In the genomic region with DNA sequence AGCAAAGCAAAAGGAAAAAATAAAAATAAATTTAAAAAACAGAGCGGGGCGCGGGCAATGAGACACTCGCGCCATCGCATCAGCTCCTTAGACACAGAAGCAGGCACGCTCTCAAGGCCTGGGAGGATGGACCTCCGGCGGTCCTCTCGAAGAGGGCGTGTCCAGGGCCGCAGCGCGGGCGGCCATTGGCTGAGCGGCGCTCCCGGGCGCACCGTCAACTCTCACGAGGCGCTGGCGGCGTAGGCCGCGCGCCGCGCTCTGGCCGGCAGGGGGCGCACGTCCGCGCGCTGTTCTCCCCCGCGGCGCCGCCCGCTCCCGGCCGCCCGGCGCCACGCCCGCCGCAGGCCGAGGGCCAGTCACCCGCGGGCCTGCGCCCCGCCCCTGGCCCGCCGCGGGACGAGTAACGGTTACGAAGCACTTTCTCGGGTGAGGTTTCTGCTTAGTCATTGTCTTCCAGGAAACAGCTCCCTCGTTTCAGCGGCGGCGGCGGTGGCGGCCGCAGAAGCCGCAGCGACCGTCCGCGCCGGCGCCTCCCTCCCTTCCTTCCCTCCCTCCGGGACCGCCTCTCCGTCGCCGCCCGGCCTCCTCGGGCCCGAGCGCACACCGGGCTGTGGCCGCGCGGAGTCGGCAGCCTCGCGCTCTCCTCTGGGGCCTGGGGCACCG, we compare ENCODE assay signal across 8 mouse cellular contexts. TPM values are rescaled to one million over a fixed set of nuclear protein-coding genes. Genes with fewer than 3 reads are reported as not detected.
DNase-seq lines count a peak whose midpoint lies in the region; ATAC-seq lines count a peak whose summit lies in the region.

TSS of gene Gclm (plus strand) at position 343 of the 663 bp plus-strand sequence.

- H3K4me2 ChIP-seq in hindbrain, embryonic 12.5 days (replicated peaks), result peak within 1 kb of the TSS; percentile 72

- H3K4me1 ChIP-seq in hindbrain, embryonic 12.5 days, result peaks cover 15% of the 10 kb centered on the region

- peak within 1 kb of the TSS; percentile 84 for H3K9ac ChIP-seq in hindbrain, embryonic 12.5 days

- H3K27ac ChIP-seq in hindbrain, embryonic 12.5 days, result peak within 1 kb of the TSS; percentile 93

- WGBS in hindbrain, embryonic 12.5 days, result under 1% methylated on average over 68 of the region's 90 CpGs

- no peaks in the 10 kb centered on the region for H3K27me3 ChIP-seq in hindbrain, embryonic 12.5 days

- H3K36me3 ChIP-seq in hindbrain, embryonic 12.5 days, result no peaks in the 10 kb centered on the region

- peak; percentile 96 for DNase-seq in Muller cell, postnatal 12 days (ENCODE audit: inconsistent ontology term)
- peak; percentile 97 for DNase-seq in cerebellum, adult 9-11 months
- peak; percentile 87 to 91 for DNase-seq in frontal cortex, postnatal 10 days (ENCODE audit: low spot score in 2 of 2)
- peak; percentile 90 to 94 for DNase-seq in layer of hippocampus, postnatal 14 days (ENCODE audit: low spot score in 2 of 2)
- DNase-seq in lung, postnatal 14 days, result peak; percentile 91
- DNase-seq in retina, adult 2 months (ENCODE audit: low read depth, low spot score), result peak; percentile 87
- DNase-seq in thymus, postnatal 36 days, result peak; percentile 88 to 94

- H3K9me3 ChIP-seq in hindbrain, embryonic 12.5 days (replicated peaks), result no peaks in the 10 kb centered on the region

- peak; percentile 99 for ATAC-seq in hindbrain, embryonic 12.5 days (ENCODE audit: low FRiP score)

- peak within 1 kb of the TSS; percentile 84 for H3K4me3 ChIP-seq in hindbrain, embryonic 12.5 days

RNA-seq across cellular contexts. Expression of gene Gclm, which starts in this region (rescaled TPM):
- polyA plus RNA-seq in hindbrain, embryonic 12.5 days (2016; fragmentation: Nextera tagmentation; extraction: Ambion mirVana), result 72.4 and 72.9 TPM in 2 replicates
- 10 to 100 TPM; 56.9 to 58.0 TPM for total RNA-seq in layer of hippocampus, postnatal 14 days (2021)

Comparison
In these comparisons a context has a peak if more than half of its experiments do, and no peak if none do; other contexts are left out.
1. Peak in every context shown above with its lines: DNase-seq, ATAC-seq, H3K4me3 ChIP-seq and H3K27ac ChIP-seq.